Mouse (Mus musculus) spleen, adult 2 months (tissue): ENCODE data around the gene Hist1h2ap.
"Not testable (repeated sequence)": the region's sequence is repeated elsewhere in the genome, so short reads cannot be mapped to it uniquely, and the experiment has no call there.

Experiments
- CTCF ChIP-seq: fragments of 200-500 bp; IDR thresholded peaks from 2 replicates; pipeline ENCODE4 v1.5.1; 2011; ENCODE audit warnings: mild to moderate bottlenecking, inconsistent platforms; ENCODE audit not compliant: insufficient read depth, insufficient read length, insufficient replicate concordance; ENCODE audit errors: extremely low read depth
- POLR2A ChIP-seq: fragments of 200-500 bp; IDR thresholded peaks from 2 replicates; pipeline ENCODE4 v1.6.1; 2011; ENCODE audit warnings: low read depth, low read length, inconsistent platforms

- not testable (repeated sequence) for TF ChIP-seq CTCF, POLR2A
Measured at GRCm38 (mm10) chr13:21846356-21846755, 13.0 kb upstream of the Hist1h2ap start.
